Mouse (Mus musculus): ENCODE data around the gene Aknad1. TPM values are rescaled to one million over a fixed set of nuclear protein-coding genes. Genes with fewer than 3 reads are reported as not detected.
A peak's percentile ranks its signal among the peaks of the same experiment; 100 is the strongest.

The Aknad1 gene
- total and polyA plus RNA-seq, 2 experiments from 2014 or later: not detected

GRCm38 (mm10) chr3:108721076-108721991, 18.1 kb upstream of the Aknad1 start:
- ATAC-seq: peak; percentile 67
- peak overlapping the region; percentile 81 for H3K27ac ChIP-seq (ENCODE audit: low read depth, low read length)
- peak; percentile 37 for TF ChIP-seq CTCF (IDR thresholded peaks at IDR 0.05; ENCODE audit: low read depth)
- peak; percentile 68 for DNase-seq
- peak overlapping the region; percentile 74 for H3K9ac ChIP-seq
- peak overlapping the region; percentile 83 for H3K4me3 ChIP-seq (ENCODE audit: low read depth, low read length)
- H3K4me2 ChIP-seq (ENCODE audit: low read depth): peak overlapping the region; percentile 75
- no peaks in the 10 kb centered on the region for H3K9me3 ChIP-seq (ENCODE audit: low read length)
- peaks cover 6% of the 10 kb centered on the region; the same call in 1 of the 2 replicates for H3K4me1 ChIP-seq (ENCODE audit: insufficient read depth)
- no peaks in the 10 kb centered on the region for H3K36me3 ChIP-seq (ENCODE audit: insufficient read depth)
- H3K27me3 ChIP-seq (ENCODE audit: insufficient read depth, low read length): no peaks in the 10 kb centered on the region
- WGBS: under 1% methylated on average over 44 of the region's 44 CpGs

- ATAC-seq: peak; percentile 99
- Histone ChIP-seq H3K27me3 (ENCODE audit: insufficient read depth, low read length) (no peaks in the 10 kb centered on the region), H3K4me2 (ENCODE audit: low read depth) (peak within 1 kb of the TSS; percentile 75), H3K9ac (peak within 1 kb of the TSS; percentile 74), H3K4me3 (ENCODE audit: low read depth, low read length) (peak within 1 kb of the TSS; percentile 83), H3K9me3 (ENCODE audit: low read length) (no peaks in the 10 kb centered on the region), H3K4me1 (ENCODE audit: insufficient read depth) (peaks cover 6% of the 10 kb centered on the region; the same call in 1 of the 2 replicates), H3K36me3 (ENCODE audit: insufficient read depth) (no peaks in the 10 kb centered on the region), H3K27ac (ENCODE audit: low read depth, low read length) (peak within 1 kb of the TSS; percentile 81)
- TF ChIP-seq CTCF (IDR thresholded peaks at IDR 0.05; ENCODE audit: low read depth): no peak
- WGBS: 3% methylated on average over 51 of the region's 53 CpGs
- DNase-seq: peak; percentile 98
These were observed 17.2 kb upstream of the Aknad1 start, which contains the start of gene Gpsm2 for GRCm38 (mm10) chr3:108722036-108722872. Gpsm2 (minus strand) TSS chr3:108722309.

- Histone ChIP-seq H3K9ac (no peak overlapping the region), H3K4me2 (ENCODE audit: low read depth) (no peak overlapping the region), H3K27me3 (ENCODE audit: insufficient read depth, low read length) (no peaks in the 10 kb centered on the region), H3K9me3 (ENCODE audit: low read length) (no peaks in the 10 kb centered on the region), H3K4me3 (ENCODE audit: low read depth, low read length) (no peak overlapping the region), H3K36me3 (ENCODE audit: insufficient read depth) (no peaks in the 10 kb centered on the region), H3K4me1 (ENCODE audit: insufficient read depth) (no peaks in the 10 kb centered on the region), H3K27ac (ENCODE audit: low read depth, low read length) (no peak overlapping the region)
- TF ChIP-seq CTCF (IDR thresholded peaks at IDR 0.05; ENCODE audit: low read depth): no peak
- DNase-seq (no peak), ATAC-seq (no peak)
- 94% methylated on average over 7 of the region's 7 CpGs for WGBS
These were observed 13.0 kb upstream of the Aknad1 start for GRCm38 (mm10) chr3:108726413-108726812.

GRCm38 (mm10) chr3:108727344-108727743, 12.1 kb upstream of the Aknad1 start:
- Histone ChIP-seq H3K36me3 (ENCODE audit: insufficient read depth) (no peaks in the 10 kb centered on the region), H3K4me1 (ENCODE audit: insufficient read depth) (no peaks in the 10 kb centered on the region), H3K27ac (ENCODE audit: low read depth, low read length) (no peak overlapping the region), H3K4me2 (ENCODE audit: low read depth) (no peak overlapping the region), H3K9ac (no peak overlapping the region), H3K27me3 (ENCODE audit: insufficient read depth, low read length) (no peaks in the 10 kb centered on the region), H3K9me3 (ENCODE audit: low read length) (no peaks in the 10 kb centered on the region), H3K4me3 (ENCODE audit: low read depth, low read length) (no peak overlapping the region)
- TF ChIP-seq CTCF (IDR thresholded peaks at IDR 0.05; ENCODE audit: low read depth): no peak
- DNase-seq (no peak), ATAC-seq (no peak)

- H3K9ac ChIP-seq: no peak overlapping the region
- no peaks in the 10 kb centered on the region for H3K36me3 ChIP-seq (ENCODE audit: insufficient read depth)
- H3K4me3 ChIP-seq (ENCODE audit: low read depth, low read length): no peak overlapping the region
- no peak for TF ChIP-seq CTCF (IDR thresholded peaks at IDR 0.05; ENCODE audit: low read depth)
- DNase-seq (no peak), ATAC-seq (no peak)
- H3K4me2 ChIP-seq (ENCODE audit: low read depth): no peak overlapping the region
- no peaks in the 10 kb centered on the region for H3K27me3 ChIP-seq (ENCODE audit: insufficient read depth, low read length)
- WGBS: 95% methylated on average over 3 of the region's 3 CpGs
- no peak overlapping the region for H3K27ac ChIP-seq (ENCODE audit: low read depth, low read length)
- H3K4me1 ChIP-seq (ENCODE audit: insufficient read depth): no peaks in the 10 kb centered on the region
- no peaks in the 10 kb centered on the region for H3K9me3 ChIP-seq (ENCODE audit: low read length)
These were observed 11.7 kb upstream of the Aknad1 start for GRCm38 (mm10) chr3:108727776-108728175.

GRCm38 (mm10) chr3:108730316-108730715, 9.1 kb upstream of the Aknad1 start:
- 45% methylated on average over 12 of the region's 12 CpGs for WGBS
- Histone ChIP-seq H3K36me3 (ENCODE audit: insufficient read depth) (no peaks in the 10 kb centered on the region), H3K27ac (ENCODE audit: low read depth, low read length) (no peak overlapping the region), H3K4me1 (ENCODE audit: insufficient read depth) (no peaks in the 10 kb centered on the region), H3K4me2 (ENCODE audit: low read depth) (no peak overlapping the region), H3K9ac (no peak overlapping the region), H3K4me3 (ENCODE audit: low read depth, low read length) (no peak overlapping the region), H3K9me3 (ENCODE audit: low read length) (no peaks in the 10 kb centered on the region), H3K27me3 (ENCODE audit: insufficient read depth, low read length) (no peaks in the 10 kb centered on the region)
- no peak for ATAC-seq
- no peak for TF ChIP-seq CTCF (IDR thresholded peaks at IDR 0.05; ENCODE audit: low read depth)
- no peak for DNase-seq

Measured in forebrain, postnatal 0 days (tissue).